Mouse (Mus musculus): ENCODE measurements around the gene Enox1.

Enox1 gene

DNA sequence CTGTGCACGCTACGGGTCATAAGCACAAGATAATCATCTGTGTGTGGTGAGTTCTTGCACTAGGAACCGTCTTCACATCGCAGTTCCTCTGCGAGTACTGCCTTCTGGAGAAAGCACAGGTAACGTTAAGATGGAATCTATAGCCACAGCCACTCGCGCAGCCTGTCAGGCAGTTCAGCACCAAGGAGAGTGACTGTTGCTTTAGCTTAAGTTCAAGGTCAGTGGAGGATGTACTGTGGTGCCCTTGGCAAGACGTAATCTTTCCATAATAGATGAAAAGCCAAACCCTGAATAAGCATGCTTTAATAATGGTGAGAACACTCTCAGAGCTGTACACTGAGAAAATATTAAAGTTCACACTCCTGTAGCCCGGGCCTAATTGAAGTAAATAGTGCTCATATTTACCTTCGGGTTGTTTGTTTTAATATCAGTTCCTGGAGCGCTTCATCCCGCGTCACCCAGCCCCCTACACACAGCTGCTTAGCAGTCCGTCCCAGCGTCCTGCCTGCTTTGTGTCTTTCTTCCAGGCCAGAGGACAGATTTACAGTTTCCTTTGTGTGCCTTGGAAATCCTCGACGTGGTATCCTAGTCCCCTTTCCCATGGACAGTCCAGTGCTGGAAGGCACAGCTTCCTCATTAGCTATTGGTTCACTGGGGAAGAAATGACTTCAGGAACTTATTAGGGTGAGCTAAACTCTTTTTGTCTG is 38.9 kb downstream of the Enox1 start:
- in situ Hi-C loops (cut with MboI, MseI) = no loop called here

- in situ Hi-C loops (cut with MboI, MseI) = no loop called here
Observed at GRCm38 (mm10) chr14:77196246-77196645, 39.7 kb downstream of the Enox1 start.

DNA sequence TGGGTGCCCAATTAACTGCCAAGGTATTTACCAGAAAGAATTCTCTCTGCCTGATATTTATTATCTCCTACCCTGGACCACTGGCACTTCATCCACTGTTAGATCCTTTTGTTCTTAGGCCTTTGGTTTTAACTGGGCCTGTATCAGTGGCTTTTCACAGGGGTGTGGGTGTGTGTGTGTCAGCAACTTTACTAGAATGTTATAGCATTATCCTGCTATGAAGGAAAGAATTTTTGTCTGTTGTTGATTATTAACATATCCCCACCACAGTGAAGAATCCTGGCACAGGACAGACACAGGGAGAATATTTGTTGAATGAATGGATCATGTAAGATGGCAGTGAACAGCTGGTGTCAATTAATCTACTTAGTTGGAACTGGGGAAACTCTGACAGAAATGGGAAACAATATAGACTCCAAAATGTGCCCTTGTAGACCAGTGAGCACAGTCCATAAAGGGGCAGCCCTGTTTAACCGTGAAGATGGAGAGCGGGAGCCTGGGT is 40.9 kb downstream of the Enox1 start:
- in situ Hi-C loops (cut with MboI, MseI) = no loop called here

DNA sequence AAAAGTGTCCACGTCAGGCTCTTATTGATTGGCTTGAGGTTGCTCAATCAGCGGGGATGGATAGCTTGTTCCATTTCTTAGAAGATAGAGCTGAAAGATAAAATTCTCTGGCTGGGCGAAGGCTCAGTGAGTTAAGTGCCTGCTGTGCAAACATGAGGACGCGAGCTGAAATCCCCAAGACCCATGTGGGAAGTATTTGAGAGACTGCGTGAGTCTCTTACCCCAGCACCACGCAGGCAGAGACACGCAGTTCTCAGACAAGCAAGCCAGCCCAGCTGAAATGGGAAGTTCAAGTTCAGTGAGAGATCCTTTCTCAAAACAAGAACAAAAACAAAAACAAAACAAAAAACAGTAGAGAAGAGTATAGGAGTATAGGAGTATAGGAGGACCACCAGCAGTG is 54.3 kb downstream of the Enox1 start:
- in situ Hi-C loops (cut with MboI, MseI) = no loop called here

DNA sequence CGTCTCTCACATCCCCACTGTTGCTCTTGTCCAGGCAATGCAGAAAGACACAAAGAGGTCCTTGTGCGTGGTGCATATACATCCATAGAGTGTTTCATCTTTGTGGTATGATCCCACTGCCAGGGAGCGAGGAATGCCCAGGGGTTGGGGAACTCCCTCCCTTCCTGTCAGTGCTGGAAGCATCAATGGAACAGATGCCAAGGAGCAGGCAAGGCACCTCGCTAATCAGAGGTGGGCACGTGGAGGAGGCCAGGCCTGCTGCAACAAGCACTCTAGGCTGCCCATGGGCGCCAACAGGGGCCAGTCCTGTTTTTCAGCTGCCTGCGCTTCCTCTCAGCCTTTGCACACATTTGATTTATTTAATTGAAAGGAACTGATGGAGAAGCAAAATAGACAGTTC is 56.6 kb downstream of the Enox1 start:
- in situ Hi-C loops (cut with MboI, MseI) = no loop called here

GRCm38 (mm10) chr14:77214848-77215247 is 58.3 kb downstream of the Enox1 start:
- in situ Hi-C loops (cut with MboI, MseI) = no loop called here

- in situ Hi-C loops (cut with MboI, MseI) = no loop called here
Observed at GRCm38 (mm10) chr14:77225346-77225745, 68.8 kb downstream of the Enox1 start.

DNA sequence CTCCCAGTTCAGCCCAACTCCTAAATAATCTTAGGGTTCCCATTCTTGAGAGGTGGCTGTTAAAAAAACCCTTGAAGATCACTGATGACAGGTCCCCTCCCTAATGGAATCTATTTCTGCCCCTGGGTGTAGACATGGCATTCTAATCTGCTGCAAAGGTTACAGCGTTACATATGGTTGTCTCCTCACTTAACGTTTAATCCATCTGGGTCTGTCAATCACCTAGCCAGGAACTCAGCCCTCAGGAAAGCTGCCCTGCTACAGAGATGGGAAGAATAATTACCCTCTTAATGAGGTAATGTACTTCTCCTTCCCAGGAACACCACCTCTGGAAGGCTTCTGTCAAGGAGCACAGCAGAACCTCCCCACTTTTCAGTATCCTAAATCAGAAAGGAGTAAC is 82.2 kb downstream of the Enox1 start:
- in situ Hi-C loops (cut with MboI, MseI) = no loop called here

GRCm38 (mm10) chr14:77239360-77239759 is 82.8 kb downstream of the Enox1 start:
- in situ Hi-C loops (cut with MboI, MseI) = no loop called here

GRCm38 (mm10) chr14:77246977-77247376 is 90.4 kb downstream of the Enox1 start:
- in situ Hi-C loops (cut with MboI, MseI) = no loop called here

- in situ Hi-C loops (cut with MboI, MseI) = no loop called here
Observed at GRCm38 (mm10) chr14:77248426-77248825, 91.9 kb downstream of the Enox1 start.

GRCm38 (mm10) chr14:77248946-77249345 is 92.4 kb downstream of the Enox1 start:
- in situ Hi-C loops (cut with MboI, MseI) = no loop called here

DNA sequence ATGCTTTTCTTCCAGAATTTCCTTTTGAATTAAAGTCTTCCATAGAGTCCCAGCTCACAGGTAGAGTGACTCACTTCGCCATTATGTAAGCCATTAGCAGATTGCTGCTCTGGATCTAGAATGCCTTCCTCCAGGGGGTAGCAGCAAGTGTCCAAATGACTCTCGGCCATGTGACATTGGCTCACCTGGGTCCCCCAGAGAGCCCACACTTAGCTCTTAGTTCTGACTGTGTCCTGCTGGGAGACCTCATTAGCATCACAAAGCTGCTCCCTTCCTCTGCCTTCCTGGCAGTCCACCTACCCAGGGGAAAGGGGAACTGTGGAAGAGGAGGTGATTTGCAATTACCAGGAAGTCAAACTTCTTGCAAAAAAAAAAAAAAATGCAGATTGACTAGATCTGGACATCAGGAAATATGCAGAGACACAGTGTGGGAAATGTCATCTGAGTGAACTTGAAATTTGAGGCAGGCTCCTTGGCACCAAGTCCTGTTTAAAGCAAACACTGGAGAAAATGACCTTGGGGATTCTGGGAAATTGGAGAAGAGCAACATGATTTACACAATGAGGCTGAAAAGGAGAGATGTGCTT is 94.2 kb downstream of the Enox1 start:
- in situ Hi-C loops (cut with MboI, MseI) = no loop called here

GRCm38 (mm10) chr14:77255201-77255600 is 98.6 kb downstream of the Enox1 start:
- in situ Hi-C loops (cut with MboI, MseI) = no loop called here

DNA sequence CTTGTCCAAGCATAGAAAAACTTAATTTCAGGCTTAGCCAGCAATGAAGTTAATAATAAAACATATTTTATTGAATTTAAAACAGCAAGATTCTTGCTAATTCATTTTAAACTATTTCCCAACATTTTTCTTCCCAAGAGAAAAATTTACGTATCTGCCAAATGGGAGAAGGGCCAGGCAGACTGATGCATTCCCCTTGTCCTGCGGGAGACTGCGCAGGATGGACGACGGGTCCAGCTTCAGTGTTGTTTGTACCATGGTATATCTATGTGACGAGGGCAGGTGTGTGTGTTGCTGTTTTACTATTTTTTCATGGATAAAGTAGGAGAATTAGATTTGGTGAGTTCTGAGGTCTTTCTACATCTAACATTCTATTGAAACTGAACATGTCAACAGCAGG is 99.1 kb downstream of the Enox1 start:
- in situ Hi-C loops (cut with MboI, MseI) = no loop called here

DNA sequence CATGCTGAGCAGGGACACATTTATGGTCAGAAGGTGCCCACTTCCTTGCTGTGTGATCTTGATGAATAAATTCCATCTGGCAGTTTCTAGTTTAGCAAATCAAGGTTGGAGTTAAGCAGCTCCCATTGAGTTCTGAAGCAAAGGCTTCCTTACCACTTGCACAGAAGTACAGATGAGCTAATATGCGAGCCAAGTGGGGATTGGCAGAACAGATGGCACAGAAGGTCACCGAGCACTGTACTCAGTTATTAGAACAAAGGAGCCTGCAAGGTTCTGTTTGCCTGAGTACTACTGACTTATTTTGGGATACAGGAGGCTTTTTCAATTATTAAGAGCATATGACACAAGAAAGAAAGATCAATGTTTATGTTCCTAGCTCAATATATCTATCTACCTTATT is 100.4 kb downstream of the Enox1 start:
- in situ Hi-C loops (cut with MboI, MseI) = no loop called here

- in situ Hi-C loops (cut with MboI, MseI) = no loop called here
Observed at GRCm38 (mm10) chr14:77257461-77257860, 100.9 kb downstream of the Enox1 start.

DNA sequence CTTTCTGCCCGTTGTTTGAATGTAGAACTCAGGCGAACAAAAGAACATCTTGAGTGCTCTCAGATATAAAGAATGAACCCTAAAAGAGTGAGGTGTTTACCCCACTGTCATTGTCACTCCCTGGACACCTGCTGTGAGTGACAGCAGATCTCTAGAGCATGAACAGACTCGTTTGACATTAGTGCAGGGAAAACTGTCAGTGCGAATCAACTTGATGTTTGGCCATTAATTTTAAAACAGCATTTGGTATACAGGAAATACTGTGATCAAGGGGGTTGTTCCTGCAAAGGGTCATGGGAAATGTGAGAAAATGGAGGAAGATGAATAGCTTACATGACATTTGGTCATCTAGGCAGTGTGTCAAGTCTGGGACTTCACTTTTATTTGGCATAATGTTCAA is 101.6 kb downstream of the Enox1 start:
- in situ Hi-C loops (cut with MboI, MseI) = no loop called here

- in situ Hi-C loops (cut with MboI, MseI) = no loop called here
Observed at GRCm38 (mm10) chr14:77259686-77260085, 103.1 kb downstream of the Enox1 start.

DNA sequence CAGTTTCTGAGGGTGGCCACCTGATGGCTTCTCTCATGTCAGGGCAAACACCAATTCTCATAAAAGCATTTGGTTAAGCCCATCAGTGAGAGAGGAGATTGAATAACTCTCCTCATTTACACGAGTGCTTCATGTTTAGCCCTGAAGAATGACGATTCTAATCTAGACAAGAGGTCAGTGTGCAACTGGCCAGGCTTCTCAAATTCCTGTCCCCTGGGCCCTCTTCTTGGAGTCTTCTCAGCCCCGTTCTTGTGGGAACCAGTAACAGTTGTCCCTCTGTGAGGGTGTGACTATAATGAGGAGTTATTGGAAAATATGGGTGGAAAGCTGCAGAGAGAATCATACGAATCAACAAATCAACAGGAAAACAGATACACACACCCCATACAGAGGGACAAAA is 103.5 kb downstream of the Enox1 start:
- in situ Hi-C loops (cut with MboI, MseI) = no loop called here

DNA sequence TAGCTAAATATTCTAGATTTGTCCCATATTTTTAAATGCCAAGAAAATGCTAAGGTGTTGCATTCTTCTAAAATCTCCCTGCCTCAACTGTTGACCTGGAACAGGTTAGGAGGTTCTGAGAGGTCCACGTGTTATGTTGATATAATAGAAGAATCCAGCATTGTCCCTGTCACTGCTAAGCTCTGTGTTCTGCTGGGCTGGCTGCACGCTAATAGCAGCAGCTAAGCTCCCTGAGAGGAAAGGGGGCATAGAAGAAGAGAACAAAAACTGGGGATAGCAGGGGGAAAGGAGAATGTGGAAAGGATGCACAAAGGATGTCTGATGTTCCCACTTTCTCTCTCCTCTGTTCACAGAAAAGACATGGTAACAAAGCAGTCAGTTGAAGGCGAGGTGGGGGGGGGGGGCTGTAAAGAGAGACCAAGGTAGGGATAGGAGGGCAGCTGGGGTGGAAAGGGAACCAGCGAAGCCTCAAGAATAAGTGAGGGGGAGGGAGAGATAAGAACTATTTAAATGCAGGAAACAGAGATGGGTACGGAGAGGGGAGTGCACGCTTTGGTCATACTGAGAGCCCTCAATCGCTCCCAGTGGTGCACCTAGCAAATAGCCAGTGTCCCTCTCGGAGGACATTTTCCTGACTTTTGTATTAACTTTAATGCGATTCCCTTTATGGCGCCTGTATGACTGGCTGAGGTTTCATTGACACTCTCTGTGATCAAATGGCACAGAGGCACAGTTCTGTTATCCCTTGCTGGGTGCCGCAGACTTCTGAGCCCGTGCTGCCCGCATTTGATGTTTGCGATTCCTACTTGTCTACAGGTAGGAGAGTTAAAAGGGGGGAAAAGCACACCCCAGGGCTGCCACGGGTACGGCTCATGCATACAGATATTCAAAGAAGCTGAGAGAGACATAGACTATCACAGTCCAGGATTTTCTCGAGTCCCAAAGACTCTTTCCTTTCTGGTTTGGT is 110.5 kb downstream of the Enox1 start:
- in situ Hi-C loops (cut with MboI, MseI) = no loop called here

DNA sequence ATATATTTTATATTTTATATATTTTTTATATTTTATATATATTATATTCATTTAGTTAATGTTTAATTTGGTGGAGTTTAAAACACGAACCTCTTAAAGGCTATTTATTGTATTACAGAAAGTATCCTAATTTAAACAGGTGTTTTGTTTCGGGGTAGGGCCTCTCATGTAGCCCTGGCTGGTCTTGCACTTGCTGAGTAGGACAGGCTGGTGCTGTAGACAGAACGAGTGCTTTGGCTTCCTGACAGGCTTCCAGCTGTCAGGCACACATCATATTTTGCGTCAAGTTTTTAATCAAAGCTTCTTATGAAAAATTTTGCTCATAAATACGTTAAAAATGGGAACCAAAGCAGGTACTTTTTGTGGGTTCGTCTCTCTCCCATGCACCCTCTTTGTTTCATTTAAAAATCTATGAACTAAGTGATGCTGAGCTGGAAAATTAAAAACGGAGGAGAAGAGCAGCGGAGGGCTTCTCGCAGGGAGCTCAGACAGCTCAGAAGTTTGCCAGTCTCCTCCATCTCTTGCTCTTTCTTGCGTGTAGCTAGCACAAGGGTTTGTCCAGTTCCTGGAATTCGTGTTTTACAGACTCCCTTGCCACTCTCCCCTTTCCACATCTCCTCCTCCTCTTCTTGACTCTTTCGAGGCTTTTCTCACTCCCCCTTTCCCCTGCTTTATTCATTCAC is 115.8 kb downstream of the Enox1 start:
- in situ Hi-C loops (cut with MboI, MseI) = no loop called here
